Mouse (Mus musculus) cerebellum, postnatal 14 days (tissue): ENCODE results near the gene Acvr1.
A peak's percentile ranks its signal among the peaks of the same experiment; 100 is the strongest.

Source experiments
- DNase-seq, 2 experiments: peaks; one replicate each; pipeline ENCODE4 v3.0.0; 2021; ENCODE audit warnings: mixed read lengths in 2 of 2

Acvr1 gene

GRCm38 (mm10) chr2:58557045-58557845 is 9.7 kb downstream of the Acvr1 start:
- DNase-seq: no peak

GRCm38 (mm10) chr2:58552296-58552695 is 14.7 kb downstream of the Acvr1 start:
- DNase-seq: no peak

- DNase-seq: no peak
Measured at GRCm38 (mm10) chr2:58551866-58552265, 15.1 kb downstream of the Acvr1 start.

GRCm38 (mm10) chr2:58550488-58550887 is 16.5 kb downstream of the Acvr1 start:
- no peak for DNase-seq

- DNase-seq: no peak
Measured at GRCm38 (mm10) chr2:58549960-58550359, 17.0 kb downstream of the Acvr1 start.

DNA sequence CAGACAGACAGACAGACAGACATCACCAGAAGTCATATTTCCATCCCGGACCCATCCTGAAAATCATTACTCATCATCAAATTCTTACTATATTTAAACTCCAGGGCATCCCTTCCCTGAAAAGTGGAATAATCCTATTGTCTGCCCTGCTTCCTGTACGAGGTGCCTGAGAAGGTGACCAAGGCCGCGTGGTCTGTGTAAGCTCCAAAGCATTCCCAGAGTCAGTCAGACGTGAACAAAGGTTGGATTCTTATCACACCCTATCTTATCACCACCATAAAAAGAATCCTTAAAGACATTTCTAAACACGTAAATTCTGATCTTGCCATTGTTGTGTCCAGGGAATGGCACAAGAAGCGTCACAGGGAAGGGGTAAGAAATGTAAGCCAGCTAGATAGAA is 18.0 kb downstream of the Acvr1 start:
- DNase-seq: no peak

DNA sequence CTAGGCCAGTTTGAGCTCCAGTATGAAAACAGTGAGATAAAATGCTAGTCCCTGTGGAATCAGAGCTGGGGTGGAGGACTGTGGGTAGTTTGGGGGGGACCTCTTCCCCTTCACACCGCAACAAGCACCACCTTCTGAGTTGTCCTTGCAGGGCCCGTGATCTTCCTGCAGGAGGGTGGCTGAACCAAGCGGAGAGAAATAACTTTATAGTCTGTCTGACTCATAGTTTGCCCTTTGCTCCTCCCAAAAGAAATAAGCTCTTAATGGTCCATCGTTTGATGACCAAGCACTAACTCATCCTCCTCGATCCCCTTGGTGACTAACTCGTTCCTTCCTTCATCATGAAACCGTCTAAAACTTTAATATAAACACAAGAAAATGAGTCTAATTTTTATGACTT is 20.7 kb downstream of the Acvr1 start:
- DNase-seq: no peak

DNA sequence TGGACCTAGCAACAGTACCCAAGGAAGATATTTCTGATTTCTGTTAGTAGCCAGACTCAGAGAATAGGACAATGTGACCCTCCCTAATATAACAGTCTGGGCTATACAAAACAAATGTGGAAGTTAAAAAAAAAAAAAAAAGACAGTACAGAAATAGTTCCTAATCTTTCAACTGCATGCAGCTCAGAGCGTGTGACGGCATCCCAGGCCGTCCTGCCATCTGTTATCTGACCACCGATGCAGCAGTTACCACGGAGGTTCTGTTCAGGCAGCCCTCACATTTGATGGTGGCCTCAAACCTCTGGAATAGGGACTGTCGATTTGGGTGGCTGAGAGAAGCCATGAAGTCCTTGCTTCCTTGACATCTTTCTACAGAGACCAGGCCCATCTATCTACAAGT is 22.6 kb downstream of the Acvr1 start:
- no peak for DNase-seq

DNA sequence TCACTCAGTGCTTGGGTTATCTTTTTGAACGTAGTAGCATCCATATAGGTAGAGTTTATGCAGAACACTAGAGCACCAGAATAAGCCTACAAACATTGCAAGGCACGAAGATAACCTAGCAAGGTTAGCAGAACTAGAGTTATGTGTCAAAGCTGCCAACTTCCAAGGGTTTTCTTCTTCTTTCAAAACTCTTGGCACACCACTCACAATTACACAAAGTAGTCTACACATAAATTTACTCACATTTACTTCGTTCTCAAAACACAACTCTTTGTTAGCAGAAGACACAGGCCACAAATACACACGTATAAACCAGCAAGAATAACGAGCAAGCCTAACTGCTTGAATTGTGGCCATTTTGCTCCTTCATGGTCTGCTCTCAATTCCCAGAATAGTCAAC is 23.7 kb downstream of the Acvr1 start:
- no peak for DNase-seq

DNA sequence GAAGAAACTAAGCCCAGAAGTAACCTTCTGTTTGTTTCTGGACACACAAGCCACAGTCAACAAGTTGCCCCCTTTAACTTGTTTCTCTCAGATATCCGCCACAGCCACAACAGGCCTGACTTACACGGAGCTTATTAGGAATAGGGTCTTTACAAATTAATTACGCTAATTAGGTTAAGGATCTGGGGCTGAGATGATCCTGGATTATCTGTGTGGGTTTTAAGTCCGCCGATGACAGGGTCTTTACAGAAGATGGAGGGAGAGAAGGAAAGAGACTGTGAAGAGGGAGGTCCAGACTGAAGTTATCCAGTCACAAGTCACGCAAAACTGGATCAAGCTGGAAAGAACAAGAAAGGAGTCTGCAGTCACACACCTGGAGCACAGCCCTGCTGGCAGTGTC is 28.8 kb downstream of the Acvr1 start:
- DNase-seq: no peak

DNA sequence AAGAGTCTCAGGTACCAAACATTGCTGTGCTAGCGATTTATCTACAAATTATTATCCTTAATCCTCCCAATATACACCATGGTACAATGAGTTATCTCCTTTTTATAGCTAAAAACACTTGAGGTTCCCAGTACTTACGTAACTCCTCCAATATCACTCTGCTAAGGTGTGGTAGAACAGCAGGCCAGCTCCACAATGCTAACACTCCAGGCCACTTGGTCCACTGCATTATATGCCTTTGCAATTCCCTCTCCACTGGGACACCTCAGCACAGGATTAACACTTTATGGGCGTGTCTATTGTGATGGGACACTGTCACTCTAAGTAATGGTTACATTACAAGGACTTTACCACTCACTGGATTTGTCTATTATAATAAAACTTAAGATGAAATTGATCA is 30.2 kb downstream of the Acvr1 start:
- no peak for DNase-seq

DNA sequence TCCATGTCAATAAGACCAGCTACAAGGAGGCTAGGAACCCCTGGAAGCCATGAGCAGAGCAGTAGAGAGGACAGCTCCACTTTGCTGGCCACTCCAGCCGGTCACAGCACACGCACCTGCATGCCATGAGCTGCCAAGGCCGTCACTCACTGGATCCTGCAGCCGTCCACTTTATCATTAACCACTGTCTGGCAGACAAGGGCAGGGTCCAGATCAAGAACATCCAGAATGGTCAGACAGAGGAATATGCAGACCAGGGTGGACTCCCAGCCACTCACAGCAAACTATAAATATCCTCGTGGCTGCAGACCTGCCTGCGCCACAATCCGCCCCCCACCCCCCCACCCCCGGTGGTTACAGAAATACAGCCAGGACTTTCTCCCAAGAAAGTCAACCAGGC is 31.7 kb downstream of the Acvr1 start:
- DNase-seq: no peak

DNA sequence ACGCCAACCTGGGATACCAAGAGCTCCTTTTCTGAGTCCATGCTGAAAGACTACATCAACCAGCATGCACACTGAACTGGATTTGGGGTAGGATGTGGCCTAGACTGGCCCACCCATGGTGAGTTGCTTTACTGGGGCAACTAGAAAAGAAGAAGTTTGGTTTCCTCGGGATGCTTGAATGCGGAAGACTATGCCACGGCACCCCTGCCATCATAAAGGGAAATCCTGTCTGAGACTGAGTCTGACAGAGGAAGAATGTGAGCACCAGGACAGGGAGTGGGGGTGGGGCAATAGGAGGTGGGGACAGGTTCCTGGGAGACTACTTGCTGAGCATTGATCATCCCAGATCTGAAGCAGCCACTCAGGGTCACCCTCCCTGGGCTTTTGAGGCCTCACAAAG is 32.6 kb downstream of the Acvr1 start:
- no peak for DNase-seq

- peak; percentile 52 to 70 for DNase-seq
Measured at GRCm38 (mm10) chr2:58533521-58534001, 33.4 kb downstream of the Acvr1 start.

DNA sequence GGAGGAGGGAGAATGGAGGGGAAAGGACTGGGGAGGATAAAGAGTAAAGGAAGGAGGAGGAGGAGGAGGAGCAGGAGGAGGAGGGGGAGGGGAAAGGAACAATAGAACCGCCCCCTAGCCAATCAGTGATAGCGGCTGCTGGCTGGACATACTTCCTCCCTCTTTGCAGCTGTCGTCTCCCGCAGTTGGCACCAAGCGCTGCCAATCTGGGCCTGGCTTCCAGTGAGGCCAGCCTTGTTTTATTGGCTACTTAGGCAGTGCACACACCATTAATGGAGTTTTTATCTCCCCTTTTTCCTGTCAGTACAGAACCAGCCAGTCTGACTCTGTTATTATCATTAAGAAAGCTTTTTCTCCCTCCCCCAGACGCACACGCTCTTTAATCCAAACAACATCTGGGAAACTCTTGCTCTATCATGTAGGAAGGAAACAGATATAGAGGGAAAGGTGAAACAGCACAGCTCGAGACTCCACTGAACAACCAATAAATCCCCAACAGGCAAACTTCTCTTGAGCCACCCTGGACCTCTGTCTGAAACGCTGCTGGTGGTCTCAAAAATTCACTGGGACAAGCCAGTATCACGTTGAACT is 34.6 kb downstream of the Acvr1 start:
- DNase-seq: peak; percentile 68 to 77

DNA sequence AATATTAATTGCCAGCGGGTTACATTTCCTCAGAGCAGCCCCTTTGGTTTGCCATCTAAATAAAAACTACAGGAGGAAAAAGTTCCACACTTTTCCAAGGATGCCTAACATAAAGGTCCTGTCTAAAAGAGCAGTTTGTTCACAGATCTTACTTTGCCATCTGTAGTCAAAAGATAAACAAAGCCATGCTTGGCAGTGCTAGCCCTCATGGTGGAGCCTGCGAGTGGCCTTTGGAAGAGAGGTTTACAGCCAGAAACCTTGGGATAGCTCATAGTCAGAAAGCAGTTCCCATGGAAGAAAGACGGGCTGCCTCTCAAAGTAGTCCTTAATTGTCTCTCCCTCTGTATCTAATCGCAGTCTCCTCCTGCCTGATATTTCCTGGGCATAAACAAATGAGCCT is 36.4 kb downstream of the Acvr1 start:
- no peak for DNase-seq

DNA sequence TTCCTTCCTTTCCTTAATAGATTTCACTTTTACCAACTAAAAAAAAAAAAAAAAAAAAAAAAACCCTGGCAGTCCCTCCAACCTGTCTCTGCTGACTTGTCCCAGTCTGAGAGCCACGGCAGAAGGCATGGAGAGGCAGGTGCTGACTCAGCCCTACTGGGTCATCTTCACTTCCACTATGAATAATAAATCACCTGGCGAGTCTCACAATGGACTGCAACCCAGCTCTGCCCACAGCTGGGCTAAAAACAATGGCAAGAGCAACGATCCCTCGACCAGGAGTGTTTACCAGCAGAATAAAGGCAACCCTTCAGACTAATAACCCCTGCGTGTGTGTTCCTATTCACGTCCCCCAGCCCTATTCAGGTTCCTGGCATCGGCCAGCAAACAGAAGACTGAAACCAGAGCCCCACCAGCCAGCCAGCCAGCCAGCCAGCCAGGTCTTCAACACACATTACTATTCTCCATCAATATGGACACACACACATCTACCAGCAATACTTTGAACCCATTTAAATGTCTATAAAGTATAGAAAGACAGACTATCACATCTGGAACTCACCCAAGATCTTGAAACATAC is 37.0 kb downstream of the Acvr1 start:
- DNase-seq: peak; percentile 26 to 44

DNA sequence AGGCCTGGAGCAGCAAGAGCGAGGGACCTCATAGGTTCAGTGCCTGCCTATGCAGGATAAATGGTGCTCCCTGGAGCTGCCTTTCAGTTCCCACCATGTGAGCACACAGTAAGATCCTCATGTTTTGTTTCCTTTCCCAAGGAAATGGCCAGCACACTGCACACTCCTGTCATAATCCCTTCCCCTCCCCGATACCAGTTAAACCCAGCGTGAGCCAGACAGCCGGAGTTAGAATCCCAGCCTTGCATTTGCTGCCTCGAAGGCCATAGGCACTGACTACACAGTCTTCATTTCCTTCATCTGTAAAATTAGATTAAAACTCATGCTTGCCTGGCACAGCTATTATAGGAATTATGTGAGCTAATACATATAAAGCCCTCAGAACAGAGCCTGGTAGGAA is 37.6 kb downstream of the Acvr1 start:
- no peak for DNase-seq

DNA sequence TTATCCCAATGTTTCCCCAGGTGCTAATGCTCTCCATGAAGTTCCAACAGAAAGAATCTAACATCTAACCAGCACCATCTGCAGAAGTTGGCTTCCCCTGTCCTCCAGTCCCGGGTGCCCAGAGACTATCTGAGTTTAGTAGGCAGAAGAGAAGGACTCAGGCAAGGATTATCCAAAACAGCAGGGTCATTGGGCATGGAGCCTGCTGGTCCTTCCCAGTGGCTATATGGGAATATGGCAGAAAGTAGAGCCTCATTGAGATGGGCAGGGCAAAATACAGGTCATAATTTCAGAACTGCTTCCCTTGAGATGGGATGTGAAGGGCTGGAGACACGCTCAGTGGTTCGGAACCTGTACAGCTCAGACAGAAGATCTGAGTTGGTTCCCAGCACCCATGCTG is 39.2 kb downstream of the Acvr1 start:
- DNase-seq: peak; percentile 44 to 51

GRCm38 (mm10) chr2:58524356-58524755 is 42.6 kb downstream of the Acvr1 start:
- DNase-seq: peak in 1 of 2 experiments; percentile 34

DNA sequence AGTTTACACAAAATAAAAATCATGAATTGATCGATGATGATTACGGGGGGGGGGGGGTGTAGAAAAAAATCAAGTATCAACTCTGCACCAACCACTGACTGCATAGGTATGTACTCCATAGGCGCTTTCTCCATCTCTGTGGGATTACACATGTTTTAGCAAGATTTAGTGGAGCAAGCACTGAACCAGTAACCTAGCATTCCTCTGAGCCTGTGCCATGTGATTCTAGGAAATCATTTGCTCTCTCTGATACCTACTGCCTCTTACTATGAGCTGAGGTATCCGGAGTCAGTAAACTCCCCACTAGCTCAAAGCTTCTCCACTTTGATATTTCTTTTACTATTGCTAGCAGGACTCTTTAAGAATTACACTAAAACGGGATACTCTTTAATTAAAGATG is 43.1 kb downstream of the Acvr1 start:
- DNase-seq: no peak

DNA sequence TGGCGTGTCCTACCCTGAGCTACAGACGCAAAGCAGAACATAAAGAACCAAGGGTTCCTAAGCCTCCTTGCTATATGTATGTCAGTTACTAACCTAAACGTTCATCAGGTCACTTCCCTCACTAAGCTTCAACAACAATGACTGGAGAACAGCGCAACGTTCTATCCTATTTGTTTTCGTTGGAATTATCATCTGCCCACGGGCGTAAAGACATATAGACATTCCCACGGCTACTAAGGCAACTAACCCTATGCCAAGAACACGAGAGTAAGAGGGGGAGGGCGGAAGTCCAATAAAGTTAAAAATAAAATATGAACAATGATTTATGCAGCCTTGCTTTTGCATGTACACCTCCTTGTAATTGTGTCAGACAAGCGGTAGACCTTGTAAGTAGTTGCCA is 43.9 kb downstream of the Acvr1 start:
- no peak for DNase-seq

DNA sequence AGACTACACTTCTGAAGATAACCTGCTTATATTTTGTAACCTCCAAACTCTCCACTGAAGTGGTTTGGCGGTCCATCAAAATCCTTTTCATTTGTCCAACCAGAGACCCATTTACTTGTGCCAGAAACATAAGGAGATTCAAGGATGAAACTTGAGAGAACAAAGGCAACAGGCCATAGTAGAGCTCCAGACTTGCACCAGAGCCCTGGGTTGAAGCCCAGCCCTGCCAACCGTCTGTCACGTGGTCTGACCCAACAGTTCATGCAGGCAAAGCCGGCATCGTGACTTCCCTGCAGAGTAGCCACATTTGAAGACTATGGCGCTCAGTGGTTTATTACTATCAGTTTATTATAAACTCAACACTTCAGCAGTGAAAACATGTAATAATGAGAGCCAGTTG is 45.3 kb downstream of the Acvr1 start:
- peak; percentile 26 to 58 for DNase-seq

DNA sequence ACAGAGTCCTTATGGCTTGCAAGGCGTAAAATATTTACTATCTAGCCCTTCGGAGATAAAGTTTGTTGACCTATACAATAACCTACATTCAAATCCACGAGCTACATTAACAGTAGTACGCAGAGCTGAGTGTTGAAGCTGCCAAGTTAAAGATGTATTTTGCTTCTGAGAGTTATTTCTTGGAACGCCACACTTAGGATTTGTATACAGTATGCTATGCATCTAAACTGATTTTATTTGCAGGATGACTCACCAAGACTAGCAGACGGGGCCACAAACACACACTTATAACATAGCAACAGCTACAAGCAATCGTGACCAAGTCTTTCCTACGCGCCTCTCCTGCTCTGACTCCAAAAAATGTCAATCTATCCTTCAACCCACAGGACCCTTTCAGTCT is 46.2 kb downstream of the Acvr1 start:
- no peak for DNase-seq
